Mouse (Mus musculus): ENCODE data around the gene Gm5941. TPM values are rescaled to one million over a fixed set of nuclear protein-coding genes. Genes with fewer than 3 reads are reported as not detected.
"Not testable (repeated sequence)": the region's sequence is repeated elsewhere in the genome, so short reads cannot be mapped to it uniquely, and the experiment has no call there.

Gm5941 gene
- not detected for total RNA-seq (2021)
- long read RNA-seq, experiment 1, result 0 reads
- long read RNA-seq, experiment 2, result 0 reads

DNA sequence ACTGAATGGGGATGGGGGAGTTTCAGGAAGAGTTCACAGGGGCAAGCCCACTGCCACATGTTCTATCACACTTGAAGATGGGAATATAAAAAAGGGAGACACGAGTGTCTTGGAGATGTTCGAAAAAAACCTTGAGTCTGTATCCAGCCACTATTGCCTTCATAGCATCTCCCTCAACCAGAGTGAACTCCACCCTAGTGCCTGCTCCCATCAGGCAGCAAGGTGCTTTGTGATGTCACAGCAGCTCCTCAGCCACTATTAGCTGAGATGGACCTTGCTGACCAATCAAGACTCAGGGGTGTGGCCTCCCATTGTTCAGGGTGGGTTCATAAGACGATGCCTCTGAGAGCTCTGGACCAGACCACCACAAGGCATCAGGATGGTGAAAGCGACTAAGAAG is at the start of gene Gm5941:
Gene Gm5941, plus strand, starts transcription at position 301 of the 400 bp plus-strand sequence.
- DNase-seq; intact Hi-C loops (cut with DNase I): not testable (repeated sequence)

DNA sequence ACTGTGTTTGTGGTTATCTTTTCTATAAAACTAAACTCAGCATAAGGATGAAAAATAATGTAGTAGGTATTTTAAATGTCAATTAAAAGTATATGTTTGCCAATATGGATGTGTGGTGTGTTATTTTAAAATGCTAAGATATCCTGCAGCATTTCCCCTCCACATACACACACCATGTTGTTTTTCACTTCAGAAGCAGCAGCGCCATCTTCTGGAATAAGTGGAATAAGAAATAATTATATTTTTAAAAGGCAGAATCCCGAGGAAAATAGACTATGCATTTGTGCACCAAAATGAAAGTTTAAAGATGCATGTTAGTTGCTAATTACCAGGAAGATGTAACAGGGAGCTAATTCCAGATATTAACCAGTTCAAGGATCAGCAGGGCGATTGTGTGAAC is 29.3 kb upstream of the Gm5941 start:
- intact Hi-C loops (cut with DNase I), result no loop called here
- no peak for DNase-seq

DNA sequence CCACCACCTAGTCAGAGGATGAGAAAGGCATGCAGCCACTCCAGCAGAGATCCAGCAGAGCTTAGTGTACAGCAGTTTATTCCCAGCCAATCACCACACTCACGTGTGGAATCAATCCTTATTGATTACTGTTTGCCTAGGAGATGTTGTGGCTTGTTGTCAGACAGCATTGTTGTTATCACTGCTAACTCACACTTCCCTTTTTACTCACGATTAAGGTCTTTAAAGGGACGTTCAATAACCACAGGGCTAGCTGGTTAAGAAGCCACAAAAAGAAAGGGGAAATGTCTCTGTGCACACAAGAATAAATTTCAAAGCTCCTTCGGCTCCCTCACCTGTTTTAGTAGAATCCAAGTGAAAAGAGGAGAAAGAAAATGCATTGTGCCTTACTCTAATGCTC is 25.0 kb upstream of the Gm5941 start:
- intact Hi-C loops (cut with DNase I), result no loop called here
- DNase-seq, result no peak

DNA sequence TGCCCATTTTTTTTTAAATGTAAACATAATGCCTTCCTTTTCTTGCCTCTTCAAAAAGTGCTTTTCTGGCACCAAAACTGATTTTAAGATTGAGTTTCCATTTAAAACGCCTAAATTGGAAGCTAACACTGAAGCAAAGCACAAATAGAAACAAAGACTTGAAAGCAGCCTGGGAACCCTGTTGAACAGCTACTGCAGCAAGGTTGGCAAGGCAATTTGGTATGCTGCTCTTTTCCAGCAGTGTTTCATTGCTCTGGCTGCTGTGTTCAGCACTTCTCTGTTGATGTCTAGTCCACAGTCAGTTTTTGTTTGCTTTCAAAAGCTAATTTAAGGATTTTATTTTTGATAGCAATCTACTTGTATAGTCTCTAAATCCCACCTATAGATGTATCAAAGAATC is 8.5 kb downstream of the Gm5941 start:
- DNase-seq, result no peak
- intact Hi-C loops (cut with DNase I), result no loop called here

DNA sequence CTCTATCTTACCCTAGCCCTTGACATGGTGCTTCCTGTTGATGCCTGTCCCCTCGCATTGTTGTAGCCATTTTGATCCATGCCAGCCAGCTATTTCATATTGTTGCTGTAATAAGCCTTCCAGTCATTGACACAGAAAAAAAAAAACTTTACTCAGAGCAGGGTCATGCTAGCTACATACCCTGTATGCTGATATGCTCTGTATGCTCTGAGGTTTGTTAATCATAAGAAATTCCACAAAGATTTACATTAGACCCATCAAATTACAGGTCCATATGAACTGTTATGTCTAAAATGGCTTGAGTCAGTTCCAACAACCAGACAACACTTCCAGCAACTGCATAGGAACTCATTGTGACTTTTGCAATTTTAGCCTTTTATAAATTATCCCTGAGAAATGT is 38.1 kb downstream of the Gm5941 start:
- intact Hi-C loops (cut with DNase I), result no loop called here
- DNase-seq, result no peak

Other genes with a start within 250 kb of the Gm5941 start
- not detected for gene Mageb18, start 109.6 kb downstream of the Gm5941 start, total RNA-seq (2021)

Data from gastrocnemius, postnatal 36 days (tissue).